Mouse (Mus musculus): ENCODE measurements around the gene Opcml. TPM values are rescaled to one million over a fixed set of nuclear protein-coding genes. Genes with fewer than 3 reads are reported as not detected.
A peak's percentile ranks its signal among the peaks of the same experiment; 100 is the strongest.

The Opcml gene
- polyA plus RNA-seq, 1 experiment from 2014 or later, result 13.3 TPM

- 75% methylated on average over 2 of the region's 2 CpGs for WGBS
- Histone ChIP-seq H3K9ac (ENCODE audit: low read length) (no peak overlapping the region), H3K36me3 (ENCODE audit: control insufficient read depth, insufficient read depth, low read length) (no peaks in the 10 kb centered on the region), H3K4me3 (ENCODE audit: low read depth, low read length) (no peak overlapping the region), H3K27ac (ENCODE audit: low read depth, low read length) (no peak overlapping the region), H3K4me2 (ENCODE audit: low read length) (no peak overlapping the region), H3K27me3 (replicated peaks; ENCODE audit: control insufficient read depth, insufficient read depth, low read length) (no peaks in the 10 kb centered on the region), H3K4me1 (ENCODE audit: control insufficient read depth, insufficient read depth, low read length) (peaks cover 6% of the 10 kb centered on the region; the same call in 1 of the 2 replicates), H3K9me3 (replicated peaks; ENCODE audit: control insufficient read depth, low read length) (no peaks in the 10 kb centered on the region)
- DNase-seq (ENCODE audit: low spot score), result no peak
- no peak for ATAC-seq
These were observed 662.5 kb downstream of the Opcml start for GRCm38 (mm10) chr9:28453062-28453461.

GRCm38 (mm10) chr9:28457982-28458770 lies 667.6 kb downstream of the Opcml start:
- peaks cover 18% of the 10 kb centered on the region for H3K4me1 ChIP-seq (ENCODE audit: control insufficient read depth, insufficient read depth, low read length)
- no peak overlapping the region for H3K27ac ChIP-seq (ENCODE audit: low read depth, low read length)
- peak; percentile 91 for ATAC-seq
- no peaks in the 10 kb centered on the region for H3K36me3 ChIP-seq (ENCODE audit: control insufficient read depth, insufficient read depth, low read length)
- H3K4me2 ChIP-seq (ENCODE audit: low read length), result 0 out of 2 replicates have a peak overlapping the region, but pooled peaks have one; percentile 2
- H3K4me3 ChIP-seq (ENCODE audit: low read depth, low read length), result no peak overlapping the region
- no peak overlapping the region for H3K9ac ChIP-seq (ENCODE audit: low read length)
- H3K9me3 ChIP-seq (replicated peaks; ENCODE audit: control insufficient read depth, low read length), result no peaks in the 10 kb centered on the region
- DNase-seq (ENCODE audit: low spot score), result peak; percentile 88
- WGBS, result 39% methylated on average over 7 of the region's 7 CpGs
- H3K27me3 ChIP-seq (replicated peaks; ENCODE audit: control insufficient read depth, insufficient read depth, low read length), result no peaks in the 10 kb centered on the region

GRCm38 (mm10) chr9:28463622-28464021 lies 673.0 kb downstream of the Opcml start:
- Histone ChIP-seq H3K4me3 (ENCODE audit: low read depth, low read length) (no peak overlapping the region), H3K36me3 (ENCODE audit: control insufficient read depth, insufficient read depth, low read length) (no peaks in the 10 kb centered on the region), H3K9ac (ENCODE audit: low read length) (no peak overlapping the region), H3K27me3 (replicated peaks; ENCODE audit: control insufficient read depth, insufficient read depth, low read length) (no peaks in the 10 kb centered on the region), H3K9me3 (replicated peaks; ENCODE audit: control insufficient read depth, low read length) (no peaks in the 10 kb centered on the region), H3K4me1 (ENCODE audit: control insufficient read depth, insufficient read depth, low read length) (peaks cover 8% of the 10 kb centered on the region; the same call in 1 of the 2 replicates), H3K4me2 (ENCODE audit: low read length) (no peak overlapping the region), H3K27ac (ENCODE audit: low read depth, low read length) (no peak overlapping the region)
- 88% methylated on average over 6 of the region's 6 CpGs for WGBS
- ATAC-seq (no peak), DNase-seq (ENCODE audit: low spot score) (no peak)

DNA sequence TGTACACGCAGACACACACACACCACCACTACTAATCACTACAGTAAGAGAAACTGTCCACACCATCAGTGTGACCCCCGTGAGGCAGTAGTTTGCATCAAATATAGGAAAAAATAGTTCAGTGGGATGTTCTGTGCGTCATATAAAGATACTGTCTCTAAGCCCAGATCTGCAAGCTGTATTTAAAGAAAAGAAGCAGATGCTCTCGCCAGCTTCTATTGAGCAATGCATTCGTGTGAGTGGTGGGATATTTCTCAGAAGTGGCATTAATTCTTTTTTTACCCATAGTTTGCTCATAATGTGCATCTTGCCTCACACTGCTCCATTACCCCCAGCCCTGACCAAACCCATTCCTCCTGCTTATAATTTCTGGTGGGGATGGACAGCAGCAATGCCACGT lies 678.8 kb downstream of the Opcml start:
- H3K27ac ChIP-seq (ENCODE audit: low read depth, low read length), result no peak overlapping the region
- H3K4me2 ChIP-seq (ENCODE audit: low read length), result no peak overlapping the region
- 91% methylated on average over 6 of the region's 6 CpGs for WGBS
- H3K9ac ChIP-seq (ENCODE audit: low read length), result no peak overlapping the region
- ATAC-seq (no peak), DNase-seq (ENCODE audit: low spot score) (no peak)
- no peaks in the 10 kb centered on the region for H3K4me1 ChIP-seq (ENCODE audit: control insufficient read depth, insufficient read depth, low read length)
- H3K9me3 ChIP-seq (replicated peaks; ENCODE audit: control insufficient read depth, low read length), result no peaks in the 10 kb centered on the region
- no peaks in the 10 kb centered on the region for H3K36me3 ChIP-seq (ENCODE audit: control insufficient read depth, insufficient read depth, low read length)
- no peaks in the 10 kb centered on the region for H3K27me3 ChIP-seq (replicated peaks; ENCODE audit: control insufficient read depth, insufficient read depth, low read length)
- no peak overlapping the region for H3K4me3 ChIP-seq (ENCODE audit: low read depth, low read length)

DNA sequence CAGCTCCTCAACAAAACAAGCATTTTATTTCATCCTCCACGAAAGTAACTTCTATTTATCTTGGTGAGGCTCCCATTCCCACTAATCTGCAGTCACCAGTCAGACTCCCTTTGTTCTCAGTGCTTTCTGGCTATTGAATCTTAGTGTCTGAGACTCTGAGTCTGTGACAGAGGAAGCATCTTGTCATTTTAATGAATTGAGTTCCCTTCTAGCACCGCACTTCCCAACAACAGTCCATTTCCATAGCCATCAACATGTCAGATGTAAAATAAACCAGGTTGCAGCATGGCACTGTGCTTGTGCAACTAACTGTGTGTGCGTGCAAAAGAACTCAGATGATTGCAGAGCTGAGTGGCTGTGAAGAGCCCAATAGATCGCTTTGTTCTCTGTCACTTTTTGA lies 680.9 kb downstream of the Opcml start:
- Histone ChIP-seq H3K4me2 (ENCODE audit: low read length) (no peak overlapping the region), H3K4me3 (ENCODE audit: low read depth, low read length) (no peak overlapping the region), H3K4me1 (ENCODE audit: control insufficient read depth, insufficient read depth, low read length) (no peaks in the 10 kb centered on the region), H3K36me3 (ENCODE audit: control insufficient read depth, insufficient read depth, low read length) (no peaks in the 10 kb centered on the region), H3K27me3 (replicated peaks; ENCODE audit: control insufficient read depth, insufficient read depth, low read length) (no peaks in the 10 kb centered on the region), H3K9me3 (replicated peaks; ENCODE audit: control insufficient read depth, low read length) (no peaks in the 10 kb centered on the region), H3K9ac (ENCODE audit: low read length) (no peak overlapping the region), H3K27ac (ENCODE audit: low read depth, low read length) (no peak overlapping the region)
- ATAC-seq, result no peak
- no peak for DNase-seq (ENCODE audit: low spot score)
- 52% methylated on average over 4 of the region's 4 CpGs for WGBS

DNA sequence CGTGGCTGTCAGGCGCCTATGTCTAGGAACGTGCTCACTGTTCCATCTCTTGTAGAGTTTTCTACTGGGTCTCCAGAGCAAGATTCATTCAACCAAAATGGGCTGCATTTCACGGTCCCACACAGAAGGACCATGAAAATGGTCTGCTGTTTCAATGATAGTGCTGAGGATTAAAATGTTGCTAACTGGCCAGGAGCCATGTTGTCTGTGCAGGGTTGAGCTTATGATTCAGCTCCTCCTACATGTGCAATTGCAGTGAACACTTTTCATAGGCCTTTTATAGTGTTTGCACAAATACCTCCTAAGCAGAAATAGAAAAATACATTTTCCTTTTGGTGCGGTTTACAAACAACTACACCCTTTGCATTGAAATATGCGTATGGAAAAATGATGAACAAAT lies 684.0 kb downstream of the Opcml start:
- no peaks in the 10 kb centered on the region for H3K9me3 ChIP-seq (replicated peaks; ENCODE audit: control insufficient read depth, low read length)
- ATAC-seq, result no peak
- H3K4me2 ChIP-seq (ENCODE audit: low read length), result no peak overlapping the region
- WGBS, result 96% methylated on average over 6 of the region's 6 CpGs
- no peaks in the 10 kb centered on the region for H3K4me1 ChIP-seq (ENCODE audit: control insufficient read depth, insufficient read depth, low read length)
- H3K27ac ChIP-seq (ENCODE audit: low read depth, low read length), result no peak overlapping the region
- DNase-seq (ENCODE audit: low spot score), result no peak
- no peaks in the 10 kb centered on the region for H3K36me3 ChIP-seq (ENCODE audit: control insufficient read depth, insufficient read depth, low read length)
- no peak overlapping the region for H3K4me3 ChIP-seq (ENCODE audit: low read depth, low read length)
- H3K9ac ChIP-seq (ENCODE audit: low read length), result no peak overlapping the region
- no peaks in the 10 kb centered on the region for H3K27me3 ChIP-seq (replicated peaks; ENCODE audit: control insufficient read depth, insufficient read depth, low read length)

DNA sequence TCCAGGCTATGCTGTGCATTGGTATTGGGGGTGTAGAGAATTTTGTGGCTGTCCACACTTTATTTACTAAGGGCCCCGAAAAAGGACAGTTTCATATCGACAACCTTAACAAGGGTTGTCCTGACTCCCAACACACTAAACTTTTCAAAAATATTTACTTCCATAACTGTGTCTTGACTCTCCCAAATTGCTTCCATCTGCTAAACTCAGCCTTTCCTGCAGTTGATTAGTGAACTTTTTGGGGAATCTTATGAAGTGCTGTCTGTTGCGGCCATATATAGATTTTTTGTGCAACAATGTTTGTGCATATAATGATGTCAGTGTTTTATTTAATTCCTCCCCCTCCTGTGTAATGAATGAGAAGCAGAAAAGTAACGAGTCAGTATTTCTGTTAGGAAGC lies 690.7 kb downstream of the Opcml start:
- Histone ChIP-seq H3K4me1 (ENCODE audit: control insufficient read depth, insufficient read depth, low read length) (no peaks in the 10 kb centered on the region), H3K9ac (ENCODE audit: low read length) (no peak overlapping the region), H3K4me2 (ENCODE audit: low read length) (no peak overlapping the region), H3K27ac (ENCODE audit: low read depth, low read length) (no peak overlapping the region), H3K27me3 (replicated peaks; ENCODE audit: control insufficient read depth, insufficient read depth, low read length) (no peaks in the 10 kb centered on the region), H3K36me3 (ENCODE audit: control insufficient read depth, insufficient read depth, low read length) (no peaks in the 10 kb centered on the region), H3K9me3 (replicated peaks; ENCODE audit: control insufficient read depth, low read length) (no peaks in the 10 kb centered on the region), H3K4me3 (ENCODE audit: low read depth, low read length) (no peak overlapping the region)
- ATAC-seq (no peak), DNase-seq (ENCODE audit: low spot score) (no peak)
- 83% methylated on average over 4 of the region's 4 CpGs for WGBS

GRCm38 (mm10) chr9:28488499-28488898 lies 697.9 kb downstream of the Opcml start:
- Histone ChIP-seq H3K9ac (ENCODE audit: low read length) (no peak overlapping the region), H3K36me3 (ENCODE audit: control insufficient read depth, insufficient read depth, low read length) (no peaks in the 10 kb centered on the region), H3K9me3 (replicated peaks; ENCODE audit: control insufficient read depth, low read length) (no peaks in the 10 kb centered on the region), H3K27me3 (replicated peaks; ENCODE audit: control insufficient read depth, insufficient read depth, low read length) (no peaks in the 10 kb centered on the region), H3K27ac (ENCODE audit: low read depth, low read length) (no peak overlapping the region), H3K4me1 (ENCODE audit: control insufficient read depth, insufficient read depth, low read length) (no peaks in the 10 kb centered on the region), H3K4me2 (ENCODE audit: low read length) (no peak overlapping the region), H3K4me3 (ENCODE audit: low read depth, low read length) (no peak overlapping the region)
- 78% methylated on average over 2 of the region's 2 CpGs for WGBS
- no peak for DNase-seq (ENCODE audit: low spot score)
- no peak for ATAC-seq

DNA sequence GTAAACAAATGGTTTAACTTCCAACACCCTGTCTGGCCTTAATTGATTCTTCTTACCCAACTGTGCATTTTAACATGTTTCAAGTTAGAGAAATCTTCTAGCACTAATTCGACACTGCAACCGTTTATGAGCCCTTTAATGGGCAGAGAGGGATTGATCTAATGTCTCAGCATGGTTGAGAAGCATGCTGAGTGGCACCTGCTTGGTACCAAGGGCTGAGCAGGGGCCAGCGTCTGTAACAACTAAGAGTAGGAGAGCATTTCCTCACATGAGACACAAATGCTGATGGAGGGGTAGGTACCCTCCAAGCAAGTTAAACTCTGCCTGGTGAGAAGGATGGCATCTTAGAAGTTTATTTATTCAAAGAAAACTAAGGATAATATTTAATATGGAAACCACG lies 699.3 kb downstream of the Opcml start:
- Histone ChIP-seq H3K4me1 (ENCODE audit: control insufficient read depth, insufficient read depth, low read length) (no peaks in the 10 kb centered on the region), H3K9me3 (replicated peaks; ENCODE audit: control insufficient read depth, low read length) (no peaks in the 10 kb centered on the region), H3K4me3 (ENCODE audit: low read depth, low read length) (no peak overlapping the region), H3K27me3 (replicated peaks; ENCODE audit: control insufficient read depth, insufficient read depth, low read length) (no peaks in the 10 kb centered on the region), H3K36me3 (ENCODE audit: control insufficient read depth, insufficient read depth, low read length) (no peaks in the 10 kb centered on the region), H3K27ac (ENCODE audit: low read depth, low read length) (no peak overlapping the region), H3K4me2 (ENCODE audit: low read length) (no peak overlapping the region), H3K9ac (ENCODE audit: low read length) (no peak overlapping the region)
- 68% methylated on average over 4 of the region's 4 CpGs for WGBS
- no peak for DNase-seq (ENCODE audit: low spot score)
- no peak for ATAC-seq
